23 mouse cellular contexts compared by ENCODE assay signal in genomic region chr6:12787129-12787528, GRCm38 (mm10). TPM values are rescaled to one million over a fixed set of nuclear protein-coding genes. Genes with fewer than 3 reads are reported as not detected.
DNase-seq lines count a peak whose midpoint lies in the region; ATAC-seq lines count a peak whose summit lies in the region.
"Had no signal": no experiment of that assay in that cellular context is flagged by ENCODE, and none has a peak within 500 bp of the region (broad histone marks: within the 10 kb centered on the region; RNA-seq: fewer than 3 reads in every experiment).

No protein-coding gene starts in this region.

- H3K4me2 ChIP-seq in hindbrain, embryonic 11.5 days (replicated peaks; ENCODE audit: low read depth, low read length): no peak overlapping the region
- H3K4me2 ChIP-seq in hindbrain, embryonic 14.5 days (replicated peaks): no peak overlapping the region
- H3K4me2 ChIP-seq in hindbrain, embryonic 13.5 days: no peak overlapping the region
- no peak overlapping the region for H3K4me2 ChIP-seq in hindbrain, embryonic 16.5 days (ENCODE audit: low read length)
- H3K4me2 ChIP-seq in midbrain, embryonic 11.5 days: no peak overlapping the region
- H3K4me2 ChIP-seq in midbrain, embryonic 13.5 days (replicated peaks): no peak overlapping the region
- no peak overlapping the region for H3K4me2 ChIP-seq in intestine, embryonic 16.5 days (ENCODE audit: low read depth, low read length)
- H3K4me2 ChIP-seq: embryonic facial prominence, embryonic 12.5 days; forebrain, embryonic 13.5 days had no signal

- H3K9ac ChIP-seq in hindbrain, embryonic 11.5 days (ENCODE audit: low read depth, low read length): no peak overlapping the region
- no peak overlapping the region for H3K9ac ChIP-seq in hindbrain, embryonic 14.5 days
- H3K9ac ChIP-seq in hindbrain, embryonic 13.5 days: no peak overlapping the region
- H3K9ac ChIP-seq in hindbrain, embryonic 16.5 days (ENCODE audit: low read depth, low read length): no peak overlapping the region
- H3K9ac ChIP-seq in midbrain, embryonic 11.5 days (ENCODE audit: low read length): no peak overlapping the region
- H3K9ac ChIP-seq in midbrain, embryonic 13.5 days (replicated peaks): no peak overlapping the region
- H3K9ac ChIP-seq in intestine, embryonic 16.5 days (ENCODE audit: low read depth, low read length): no peak overlapping the region
- H3K9ac ChIP-seq: embryonic facial prominence, embryonic 12.5 days; forebrain, embryonic 13.5 days had no signal

- WGBS in hindbrain, embryonic 11.5 days: 66% methylated on average over 2 of the region's 2 CpGs
- WGBS in hindbrain, embryonic 14.5 days: 65% methylated on average over 2 of the region's 2 CpGs
- 64% methylated on average over 2 of the region's 2 CpGs for WGBS in hindbrain, embryonic 13.5 days
- WGBS in hindbrain, embryonic 16.5 days: 73% methylated on average over 2 of the region's 2 CpGs
- 77% methylated on average over 2 of the region's 2 CpGs for WGBS in midbrain, embryonic 11.5 days
- WGBS in midbrain, embryonic 13.5 days: 66% methylated on average over 2 of the region's 2 CpGs
- WGBS in intestine, embryonic 16.5 days: 64% methylated on average over 2 of the region's 2 CpGs

- no peaks in the 10 kb centered on the region for H3K4me1 ChIP-seq in hindbrain, embryonic 11.5 days (replicated peaks; ENCODE audit: control insufficient read depth, insufficient read depth, low read length)
- H3K4me1 ChIP-seq in hindbrain, embryonic 14.5 days (replicated peaks; ENCODE audit: control insufficient read depth, insufficient read depth, low read length): 0 out of 2 replicates have a peak, but pooled peaks cover 4% of the 10 kb centered on the region
- H3K4me1 ChIP-seq in hindbrain, embryonic 13.5 days (replicated peaks): 0 out of 2 replicates have a peak, but pooled peaks cover 3% of the 10 kb centered on the region
- H3K4me1 ChIP-seq in hindbrain, embryonic 16.5 days (ENCODE audit: control insufficient read depth, insufficient read depth, low read depth, low read length): no peaks in the 10 kb centered on the region
- no peaks in the 10 kb centered on the region for H3K4me1 ChIP-seq in midbrain, embryonic 11.5 days (ENCODE audit: control insufficient read depth, insufficient read depth, low read length)
- peaks cover 8% of the 10 kb centered on the region; the same call in 1 of the 2 replicates for H3K4me1 ChIP-seq in midbrain, embryonic 13.5 days (replicated peaks)
- no peaks in the 10 kb centered on the region for H3K4me1 ChIP-seq in intestine, embryonic 16.5 days (ENCODE audit: control insufficient read depth, insufficient read depth, low read length)
- H3K4me1 ChIP-seq: embryonic facial prominence, embryonic 10.5 days; embryonic facial prominence, embryonic 12.5 days; forebrain, embryonic 13.5 days had no signal

- no peaks in the 10 kb centered on the region for H3K27me3 ChIP-seq in hindbrain, embryonic 11.5 days (ENCODE audit: control insufficient read depth, insufficient read depth, low read length)
- H3K27me3 ChIP-seq in hindbrain, embryonic 14.5 days (ENCODE audit: control insufficient read depth, insufficient read depth, low read length): no peaks in the 10 kb centered on the region
- no peaks in the 10 kb centered on the region for H3K27me3 ChIP-seq in hindbrain, embryonic 13.5 days
- no peaks in the 10 kb centered on the region for H3K27me3 ChIP-seq in hindbrain, embryonic 16.5 days (replicated peaks; ENCODE audit: control insufficient read depth, insufficient read depth, low read length)
- no peaks in the 10 kb centered on the region for H3K27me3 ChIP-seq in midbrain, embryonic 11.5 days (ENCODE audit: control insufficient read depth, insufficient read depth, low read length)
- H3K27me3 ChIP-seq in midbrain, embryonic 13.5 days: no peaks in the 10 kb centered on the region
- no peaks in the 10 kb centered on the region for H3K27me3 ChIP-seq in intestine, embryonic 16.5 days (replicated peaks; ENCODE audit: control insufficient read depth, insufficient read depth, low read length)
- H3K27me3 ChIP-seq: CH12.LX; embryonic facial prominence, embryonic 12.5 days; forebrain, embryonic 13.5 days; Patski had no signal

- DNase-seq in hindbrain, embryonic 11.5 days (ENCODE audit: low spot score): no peak
- no peak for DNase-seq in hindbrain, embryonic 14.5 days (ENCODE audit: low spot score)
- DNase-seq in midbrain, embryonic 11.5 days (ENCODE audit: low spot score, missing footprints): peak; percentile 78
- DNase-seq: adrenal gland, adult 8-10 months; adrenal gland, postnatal 14 days; adrenal gland, postnatal 36 days; B cell, adult 2 months; cerebellum, adult 11-12 months; cerebellum, adult 2 months; cerebellum, adult 9-10 months; cerebellum, postnatal 25 days had no signal

- H3K36me3 ChIP-seq in hindbrain, embryonic 11.5 days (ENCODE audit: control insufficient read depth, insufficient read depth, low read length): no peaks in the 10 kb centered on the region
- no peaks in the 10 kb centered on the region for H3K36me3 ChIP-seq in hindbrain, embryonic 14.5 days (replicated peaks; ENCODE audit: control insufficient read depth, insufficient read depth)
- H3K36me3 ChIP-seq in hindbrain, embryonic 13.5 days: no peaks in the 10 kb centered on the region
- H3K36me3 ChIP-seq in hindbrain, embryonic 16.5 days (ENCODE audit: control insufficient read depth, insufficient read depth, low read length): no peaks in the 10 kb centered on the region
- no peaks in the 10 kb centered on the region for H3K36me3 ChIP-seq in midbrain, embryonic 11.5 days (ENCODE audit: control insufficient read depth, insufficient read depth, low read length)
- no peaks in the 10 kb centered on the region for H3K36me3 ChIP-seq in midbrain, embryonic 13.5 days
- H3K36me3 ChIP-seq in intestine, embryonic 16.5 days (ENCODE audit: control insufficient read depth, insufficient read depth, low read length): no peaks in the 10 kb centered on the region
- H3K36me3 ChIP-seq: embryonic facial prominence, embryonic 10.5 days; embryonic facial prominence, embryonic 12.5 days; G1E had no signal

- no peak overlapping the region for H3K4me3 ChIP-seq in hindbrain, embryonic 11.5 days (ENCODE audit: low read depth, low read length)
- no peak overlapping the region for H3K4me3 ChIP-seq in hindbrain, embryonic 14.5 days (replicated peaks; ENCODE audit: low read length)
- no peak overlapping the region for H3K4me3 ChIP-seq in hindbrain, embryonic 13.5 days
- no peak overlapping the region for H3K4me3 ChIP-seq in hindbrain, embryonic 16.5 days (ENCODE audit: low read length)
- H3K4me3 ChIP-seq in midbrain, embryonic 11.5 days (ENCODE audit: low read depth, low read length): no peak overlapping the region
- H3K4me3 ChIP-seq in midbrain, embryonic 13.5 days (replicated peaks): no peak overlapping the region
- no peak overlapping the region for H3K4me3 ChIP-seq in intestine, embryonic 16.5 days (ENCODE audit: low read length)
- H3K4me3 ChIP-seq: embryonic facial prominence, embryonic 10.5 days; embryonic facial prominence, embryonic 12.5 days; forebrain, embryonic 13.5 days had no signal

- H3K27ac ChIP-seq in hindbrain, embryonic 11.5 days (ENCODE audit: low read depth, low read length): peak overlapping the region; percentile 27; the same call in 1 of the 2 replicates
- H3K27ac ChIP-seq in hindbrain, embryonic 14.5 days: no peak overlapping the region
- H3K27ac ChIP-seq in hindbrain, embryonic 13.5 days: no peak overlapping the region
- no peak overlapping the region for H3K27ac ChIP-seq in hindbrain, embryonic 16.5 days (ENCODE audit: low read depth, low read length)
- no peak overlapping the region for H3K27ac ChIP-seq in midbrain, embryonic 11.5 days (ENCODE audit: low read depth, low read length)
- H3K27ac ChIP-seq in midbrain, embryonic 13.5 days: no peak overlapping the region
- no peak overlapping the region for H3K27ac ChIP-seq in intestine, embryonic 16.5 days (ENCODE audit: low read length)
- H3K27ac ChIP-seq: embryonic facial prominence, embryonic 10.5 days; embryonic facial prominence, embryonic 12.5 days; forebrain, embryonic 13.5 days had no signal

- ATAC-seq in hindbrain, embryonic 11.5 days (ENCODE audit: low FRiP score): 0 out of 2 replicates have a peak, but pooled peaks have one; percentile 15
- no peak for ATAC-seq in hindbrain, embryonic 14.5 days (ENCODE audit: low FRiP score)
- peak; percentile 25; the same call in 1 of the 2 replicates for ATAC-seq in hindbrain, embryonic 13.5 days (ENCODE audit: low FRiP score)
- no peak for ATAC-seq in hindbrain, embryonic 16.5 days
- no peak for ATAC-seq in midbrain, embryonic 11.5 days (ENCODE audit: low FRiP score)
- no peak for ATAC-seq in midbrain, embryonic 13.5 days
- peak; percentile 62 for ATAC-seq in intestine, embryonic 16.5 days
- ATAC-seq: activated CD4-positive, CD25-positive, alpha-beta regulatory T cell, adult 4 months; CD4-positive, CD25-positive, alpha-beta regulatory T cell, adult 4 months; forebrain, embryonic 13.5 days; Patski had no signal

- no peaks in the 10 kb centered on the region for H3K9me3 ChIP-seq in hindbrain, embryonic 11.5 days (ENCODE audit: control insufficient read depth, low read length)
- no peaks in the 10 kb centered on the region for H3K9me3 ChIP-seq in hindbrain, embryonic 14.5 days (ENCODE audit: control insufficient read depth, low read length)
- no peaks in the 10 kb centered on the region for H3K9me3 ChIP-seq in hindbrain, embryonic 13.5 days
- H3K9me3 ChIP-seq in hindbrain, embryonic 16.5 days (ENCODE audit: control insufficient read depth, low read length): no peaks in the 10 kb centered on the region
- no peaks in the 10 kb centered on the region for H3K9me3 ChIP-seq in midbrain, embryonic 11.5 days (ENCODE audit: control insufficient read depth, low read length)
- H3K9me3 ChIP-seq in midbrain, embryonic 13.5 days: no peaks in the 10 kb centered on the region
- no peaks in the 10 kb centered on the region for H3K9me3 ChIP-seq in intestine, embryonic 16.5 days (ENCODE audit: control insufficient read depth, low read length)
- H3K9me3 ChIP-seq: embryonic facial prominence, embryonic 10.5 days; embryonic facial prominence, embryonic 12.5 days; forebrain, embryonic 13.5 days; G1E had no signal

RNA-seq across cellular contexts. Expression of gene Thsd7a, which starts 37.9 kb away (rescaled TPM):
- polyA plus RNA-seq in hindbrain, embryonic 11.5 days (2014; fragmentation: Nextera tagmentation; extraction: Ambion mirVana): 35.9 and 43.2 TPM in 2 replicates
- 27.6 and 33.4 TPM in 2 replicates for polyA plus RNA-seq in hindbrain, embryonic 14.5 days (2014; fragmentation: Nextera tagmentation; extraction: Ambion mirVana)
- 55.1 and 61.7 TPM in 2 replicates for polyA plus RNA-seq in hindbrain, embryonic 13.5 days (2015; fragmentation: Nextera tagmentation; extraction: Ambion mirVana)
- 21.9 and 25.4 TPM in 2 replicates for polyA plus RNA-seq in hindbrain, embryonic 16.5 days (2015; fragmentation: Nextera tagmentation; extraction: Ambion mirVana)
- 19.8 and 22.5 TPM in 2 replicates for polyA plus RNA-seq in midbrain, embryonic 11.5 days (2014; fragmentation: Nextera tagmentation; extraction: Ambion mirVana)
- polyA plus RNA-seq in midbrain, embryonic 13.5 days (2015; fragmentation: Nextera tagmentation; extraction: Ambion mirVana): 53.2 and 58.2 TPM in 2 replicates
- 2.6 and 3.0 TPM in 2 replicates for polyA plus RNA-seq in intestine, embryonic 16.5 days (2015; fragmentation: Nextera tagmentation; extraction: Ambion mirVana)
- polyA plus RNA-seq: activated CD4-positive, CD25-positive, alpha-beta regulatory T cell, adult 4 months had no signal

Comparison
In these comparisons a context has a peak if more than half of its experiments do, and no peak if none do; other contexts are left out.
1. ATAC-seq: peak in hindbrain, embryonic 11.5 days (single experiment), hindbrain, embryonic 13.5 days (single experiment) and intestine, embryonic 16.5 days (single experiment); none in hindbrain, embryonic 14.5 days (single experiment), hindbrain, embryonic 16.5 days (single experiment), midbrain, embryonic 11.5 days (single experiment) and midbrain, embryonic 13.5 days (single experiment).